Mouse (Mus musculus): ENCODE results near the gene Commd2. TPM values are rescaled to one million over a fixed set of nuclear protein-coding genes. Genes with fewer than 3 reads are reported as not detected.
A peak's percentile ranks its signal among the peaks of the same experiment; 100 is the strongest.

Commd2 gene
- total RNA-seq, 2 experiments from 2014 or later: 21.8 to 22.9 TPM

GRCm38 (mm10) chr3:57658608-57659007 lies 7.1 kb upstream of the Commd2 start:
- Histone ChIP-seq H3K4me3 (no peak overlapping the region), H3K27ac (no peak overlapping the region)
- no peak for DNase-seq (ENCODE audit: extremely low spot score in 1 of 2, low spot score in 2 of 2)
- TF ChIP-seq CTCF (IDR thresholded peaks at IDR 0.05): no peak
- intact Hi-C loops (cut with DNase I): no loop called here

GRCm38 (mm10) chr3:57653646-57654045 lies 2.1 kb upstream of the Commd2 start:
- no peak for TF ChIP-seq CTCF (IDR thresholded peaks at IDR 0.05)
- DNase-seq (ENCODE audit: extremely low spot score in 1 of 2, low spot score in 2 of 2): no peak
- intact Hi-C loops (cut with DNase I): loop anchor here (5.0 kb wide), 1 partner anchor 84 kb away; the partner anchor contains the start of gene Rnf13
- Histone ChIP-seq H3K27ac (no peak overlapping the region), H3K4me3 (no peak overlapping the region)

- intact Hi-C loops (cut with DNase I): loop anchor here (5.0 kb wide), 1 partner anchor 85 kb away; the partner anchor contains the start of gene Rnf13
- no peak for TF ChIP-seq CTCF (IDR thresholded peaks at IDR 0.05)
- no peak overlapping the region for H3K27ac ChIP-seq
- H3K4me3 ChIP-seq: no peak overlapping the region
- no peak for DNase-seq (ENCODE audit: extremely low spot score in 1 of 2, low spot score in 2 of 2)
Observed at GRCm38 (mm10) chr3:57652485-57652884, 970 bp upstream of the Commd2 start.

GRCm38 (mm10) chr3:57651865-57652259 lies 347 bp upstream of the Commd2 start:
- intact Hi-C loops (cut with DNase I): loop anchor here (5.0 kb wide), 1 partner anchor 85 kb away; the partner anchor contains the start of gene Rnf13
- DNase-seq (ENCODE audit: extremely low spot score in 1 of 2, low spot score in 2 of 2): no peak
- H3K4me3 ChIP-seq: peak overlapping the region; percentile 99
- TF ChIP-seq CTCF (IDR thresholded peaks at IDR 0.05): no peak
- peak overlapping the region; percentile 77 for H3K27ac ChIP-seq

GRCm38 (mm10) chr3:57643191-57643590 lies 8.3 kb downstream of the Commd2 start:
- no peak for DNase-seq (ENCODE audit: extremely low spot score in 1 of 2, low spot score in 2 of 2)
- H3K4me3 ChIP-seq: no peak overlapping the region
- no peak overlapping the region for H3K27ac ChIP-seq
- intact Hi-C loops (cut with DNase I): no loop called here
- no peak for TF ChIP-seq CTCF (IDR thresholded peaks at IDR 0.05)

GRCm38 (mm10) chr3:57637596-57637995 lies 13.9 kb downstream of the Commd2 start:
- TF ChIP-seq CTCF (IDR thresholded peaks at IDR 0.05): no peak
- Histone ChIP-seq H3K4me3 (no peak overlapping the region), H3K27ac (no peak overlapping the region)
- no peak for DNase-seq (ENCODE audit: extremely low spot score in 1 of 2, low spot score in 2 of 2)
- intact Hi-C loops (cut with DNase I): no loop called here

GRCm38 (mm10) chr3:57634763-57635487 lies 16.6 kb downstream of the Commd2 start:
- Histone ChIP-seq H3K27ac (no peak overlapping the region), H3K4me3 (no peak overlapping the region)
- DNase-seq (ENCODE audit: extremely low spot score in 1 of 2, low spot score in 2 of 2): no peak
- TF ChIP-seq CTCF (IDR thresholded peaks at IDR 0.05): no peak
- intact Hi-C loops (cut with DNase I): no loop called here

GRCm38 (mm10) chr3:57626954-57627513 lies 24.5 kb downstream of the Commd2 start:
- no peak for TF ChIP-seq CTCF (IDR thresholded peaks at IDR 0.05)
- Histone ChIP-seq H3K27ac (no peak overlapping the region), H3K4me3 (no peak overlapping the region)
- intact Hi-C loops (cut with DNase I): loop anchor here (5.0 kb wide), 1 partner anchor 360 kb away; no protein-coding TSS in a partner anchor
- DNase-seq (ENCODE audit: extremely low spot score in 1 of 2, low spot score in 2 of 2): no peak

GRCm38 (mm10) chr3:57625275-57625997 lies 26.1 kb downstream of the Commd2 start:
- Histone ChIP-seq H3K27ac (no peak overlapping the region), H3K4me3 (peak overlapping the region; percentile 44)
- TF ChIP-seq CTCF (IDR thresholded peaks at IDR 0.05): peak; percentile 80
- DNase-seq (ENCODE audit: extremely low spot score in 1 of 2, low spot score in 2 of 2): peak; percentile 58 to 64
- intact Hi-C loops (cut with DNase I): loop anchor here (1.0 to 5.0 kb wide), 3 partner anchors 154 to 358 kb away; no protein-coding TSS in a partner anchor

GRCm38 (mm10) chr3:57619718-57620117 lies 31.8 kb downstream of the Commd2 start:
- peak; percentile 51 for TF ChIP-seq CTCF (IDR thresholded peaks at IDR 0.05)
- no peak for DNase-seq (ENCODE audit: extremely low spot score in 1 of 2, low spot score in 2 of 2)
- no peak overlapping the region for H3K27ac ChIP-seq
- intact Hi-C loops (cut with DNase I): loop anchor here (2.0 kb wide), 1 partner anchor 43 kb away; no protein-coding TSS in a partner anchor
- H3K4me3 ChIP-seq: no peak overlapping the region

GRCm38 (mm10) chr3:57615652-57616051 lies 35.9 kb downstream of the Commd2 start:
- peak; percentile 47 for TF ChIP-seq CTCF (IDR thresholded peaks at IDR 0.05)
- Histone ChIP-seq H3K27ac (no peak overlapping the region), H3K4me3 (no peak overlapping the region)
- intact Hi-C loops (cut with DNase I): no loop called here
- no peak for DNase-seq (ENCODE audit: extremely low spot score in 1 of 2, low spot score in 2 of 2)

Data from left cerebral cortex, adult 2 months (tissue).